Mouse (Mus musculus): ENCODE measurements around the gene Nt5dc3.

Gene Nt5dc3

GRCm38 (mm10) chr10:86815133-86815532, 36.3 kb downstream of the Nt5dc3 start:
- in situ Hi-C loops (cut with MboI) = no loop called here

- in situ Hi-C loops (cut with MboI) = no loop called here
Measured at GRCm38 (mm10) chr10:86819649-86820165, 40.9 kb downstream of the Nt5dc3 start.

- in situ Hi-C loops (cut with MboI) = no loop called here
Measured at GRCm38 (mm10) chr10:86821014-86821413, 42.2 kb downstream of the Nt5dc3 start.

- in situ Hi-C loops (cut with MboI) = no loop called here
Measured at GRCm38 (mm10) chr10:86824093-86824492, 45.3 kb downstream of the Nt5dc3 start.

- in situ Hi-C loops (cut with MboI) = no loop called here
Measured at GRCm38 (mm10) chr10:86824871-86825270, 46.1 kb downstream of the Nt5dc3 start.

GRCm38 (mm10) chr10:86825871-86826522, 47.2 kb downstream of the Nt5dc3 start:
- in situ Hi-C loops (cut with MboI) = no loop called here

- in situ Hi-C loops (cut with MboI) = no loop called here
Measured at GRCm38 (mm10) chr10:86826929-86827328, 48.1 kb downstream of the Nt5dc3 start.

- in situ Hi-C loops (cut with MboI) = no loop called here
Measured at GRCm38 (mm10) chr10:86828221-86829135, 49.7 kb downstream of the Nt5dc3 start.

GRCm38 (mm10) chr10:86829515-86829914, 50.7 kb downstream of the Nt5dc3 start:
- in situ Hi-C loops (cut with MboI) = no loop called here

- in situ Hi-C loops (cut with MboI) = no loop called here
Measured at GRCm38 (mm10) chr10:86836784-86837183, 58.0 kb downstream of the Nt5dc3 start.

- in situ Hi-C loops (cut with MboI) = no loop called here
Measured at GRCm38 (mm10) chr10:86838827-86839226, 60.0 kb downstream of the Nt5dc3 start.

- in situ Hi-C loops (cut with MboI) = no loop called here
Measured at GRCm38 (mm10) chr10:86842659-86843058, 63.9 kb downstream of the Nt5dc3 start.

GRCm38 (mm10) chr10:86846926-86847467, 68.2 kb downstream of the Nt5dc3 start:
- in situ Hi-C loops (cut with MboI) = no loop called here

GRCm38 (mm10) chr10:86849087-86849486, 70.3 kb downstream of the Nt5dc3 start:
- in situ Hi-C loops (cut with MboI) = no loop called here

GRCm38 (mm10) chr10:86849508-86849907, 70.7 kb downstream of the Nt5dc3 start:
- in situ Hi-C loops (cut with MboI) = no loop called here

GRCm38 (mm10) chr10:86852160-86852559, 73.4 kb downstream of the Nt5dc3 start:
- in situ Hi-C loops (cut with MboI) = no loop called here

- in situ Hi-C loops (cut with MboI) = no loop called here
Measured at GRCm38 (mm10) chr10:86853433-86853832, 74.6 kb downstream of the Nt5dc3 start.

- in situ Hi-C loops (cut with MboI) = no loop called here
Measured at GRCm38 (mm10) chr10:86860396-86860795, 81.6 kb downstream of the Nt5dc3 start.

GRCm38 (mm10) chr10:86862496-86862895, 83.7 kb downstream of the Nt5dc3 start:
- in situ Hi-C loops (cut with MboI) = no loop called here

- in situ Hi-C loops (cut with MboI) = no loop called here
Measured at GRCm38 (mm10) chr10:86863429-86863828, 84.6 kb downstream of the Nt5dc3 start.

- in situ Hi-C loops (cut with MboI) = no loop called here
Measured at GRCm38 (mm10) chr10:86872121-86872520, 93.3 kb downstream of the Nt5dc3 start.

- in situ Hi-C loops (cut with MboI) = no loop called here
Measured at GRCm38 (mm10) chr10:86872591-86872990, 93.8 kb downstream of the Nt5dc3 start.

GRCm38 (mm10) chr10:86878721-86879120, 99.9 kb downstream of the Nt5dc3 start:
- in situ Hi-C loops (cut with MboI) = no loop called here
